Mouse (Mus musculus) kidney, postnatal 14 days (tissue): Measurements from ENCODE around the gene Dgki.

ENCODE experiments used
- DNase-seq: peaks from one replicate; pipeline ENCODE4 v3.0.0; 2022; ENCODE audit warnings: mixed read lengths

The Dgki gene

DNA sequence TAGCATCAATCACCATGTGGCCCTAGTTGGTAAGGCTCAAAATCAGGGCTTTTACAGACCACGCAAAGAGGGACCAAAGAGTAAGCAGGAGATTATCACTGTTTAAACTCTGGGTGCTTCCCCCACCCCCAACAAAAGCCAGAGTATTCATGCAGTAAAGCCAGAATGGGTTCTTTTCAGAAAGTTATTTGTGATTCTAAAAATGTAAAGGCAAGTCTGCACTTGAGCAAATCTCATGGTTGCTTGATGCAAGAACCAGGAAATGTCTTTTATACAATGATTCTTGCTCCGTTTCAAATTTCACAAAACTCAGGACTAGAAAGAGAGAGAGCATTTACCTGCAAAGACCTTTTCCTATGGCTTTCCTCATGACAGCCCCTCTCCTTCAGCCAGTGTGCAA, 7.9 kb downstream of the Dgki start:
- DNase-seq = no peak

DNA sequence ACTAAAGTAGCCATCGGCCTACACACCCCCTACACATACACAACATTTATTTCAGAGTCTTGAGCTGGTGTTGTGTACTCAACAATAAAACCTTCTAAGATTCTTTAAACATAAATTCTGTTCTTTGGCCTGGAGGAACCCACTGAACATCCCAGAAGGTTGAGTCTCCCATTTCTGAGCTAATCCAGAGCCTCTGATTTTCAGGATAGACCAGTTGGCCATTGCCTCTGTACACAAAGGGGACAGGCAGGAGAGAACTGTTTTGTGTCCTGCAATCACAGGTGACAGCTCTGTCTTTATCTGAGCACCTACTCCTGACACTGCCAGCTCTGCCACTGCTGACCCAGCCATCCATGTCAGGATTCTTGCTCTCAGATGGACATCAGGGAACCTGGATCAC, 8.8 kb downstream of the Dgki start:
- DNase-seq = no peak

- DNase-seq = no peak
Measured at GRCm38 (mm10) chr6:37290691-37291090, 9.3 kb downstream of the Dgki start.

DNA sequence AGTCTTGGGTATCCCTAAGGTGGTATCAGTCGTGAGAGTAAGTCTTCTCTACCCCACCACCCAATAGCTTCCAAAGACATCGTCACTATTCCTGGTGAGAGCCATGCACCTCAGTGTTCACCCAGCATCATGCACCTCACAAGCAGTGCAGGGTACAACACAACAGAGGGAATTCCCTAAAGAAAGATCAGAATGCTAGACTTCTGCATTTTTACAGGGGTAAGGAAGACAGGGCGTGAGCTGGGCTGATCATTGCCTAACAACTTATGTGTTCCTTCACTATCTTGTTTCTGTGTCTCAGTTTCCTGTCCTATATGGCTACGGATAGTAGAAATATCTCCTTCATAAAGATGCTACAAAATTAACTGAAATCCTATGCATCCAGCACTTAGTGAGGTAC, 13.8 kb downstream of the Dgki start:
- no peak for DNase-seq

GRCm38 (mm10) chr6:37284879-37285278, 15.1 kb downstream of the Dgki start:
- DNase-seq = no peak

GRCm38 (mm10) chr6:37283336-37283735, 16.6 kb downstream of the Dgki start:
- DNase-seq = no peak

- no peak for DNase-seq
Measured at GRCm38 (mm10) chr6:37282659-37283058, 17.3 kb downstream of the Dgki start.

DNA sequence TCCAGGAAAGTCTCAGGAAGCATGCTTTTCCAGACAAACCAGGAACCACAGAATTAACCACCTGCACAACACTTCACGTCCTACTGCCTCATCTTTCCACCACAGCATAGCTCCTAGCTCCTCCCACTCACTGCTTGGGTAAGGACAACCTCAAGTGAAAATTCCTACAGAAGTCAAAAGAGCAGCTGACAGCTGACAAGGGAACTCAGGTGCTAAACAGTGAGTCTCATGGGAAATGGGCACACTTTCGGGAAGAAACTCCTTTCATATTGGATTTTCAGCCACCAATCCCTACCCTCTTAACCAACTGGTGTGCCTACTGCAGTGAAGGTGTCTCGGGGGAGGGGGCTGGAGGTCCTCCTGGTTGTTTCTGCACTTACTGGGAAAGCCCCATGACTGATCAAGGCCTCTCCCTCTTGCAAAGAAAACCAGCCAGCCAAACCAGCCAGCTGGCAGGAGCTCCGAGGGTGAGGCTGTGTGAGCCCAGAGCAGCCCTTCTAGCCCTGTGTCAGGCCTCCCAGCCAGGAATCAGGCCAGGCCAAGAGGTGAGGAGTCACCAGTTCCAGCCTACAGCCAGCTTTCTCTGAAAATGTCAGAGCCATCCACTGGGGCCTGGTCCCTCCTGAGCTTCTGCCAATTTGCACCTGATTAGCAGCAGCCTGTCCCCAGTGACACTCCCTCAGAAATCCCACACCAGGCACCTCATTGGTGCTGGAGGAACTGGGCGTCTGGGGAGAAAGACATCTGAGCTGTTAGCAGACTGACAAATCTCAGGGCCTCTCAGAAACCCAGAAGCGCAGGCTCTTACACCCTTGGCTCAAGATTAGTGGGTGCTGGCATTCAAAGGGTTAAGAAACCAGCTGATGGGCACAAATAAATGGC, 22.9 kb downstream of the Dgki start:
- no peak for DNase-seq

- DNase-seq = no peak
Measured at GRCm38 (mm10) chr6:37276181-37276580, 23.8 kb downstream of the Dgki start.

DNA sequence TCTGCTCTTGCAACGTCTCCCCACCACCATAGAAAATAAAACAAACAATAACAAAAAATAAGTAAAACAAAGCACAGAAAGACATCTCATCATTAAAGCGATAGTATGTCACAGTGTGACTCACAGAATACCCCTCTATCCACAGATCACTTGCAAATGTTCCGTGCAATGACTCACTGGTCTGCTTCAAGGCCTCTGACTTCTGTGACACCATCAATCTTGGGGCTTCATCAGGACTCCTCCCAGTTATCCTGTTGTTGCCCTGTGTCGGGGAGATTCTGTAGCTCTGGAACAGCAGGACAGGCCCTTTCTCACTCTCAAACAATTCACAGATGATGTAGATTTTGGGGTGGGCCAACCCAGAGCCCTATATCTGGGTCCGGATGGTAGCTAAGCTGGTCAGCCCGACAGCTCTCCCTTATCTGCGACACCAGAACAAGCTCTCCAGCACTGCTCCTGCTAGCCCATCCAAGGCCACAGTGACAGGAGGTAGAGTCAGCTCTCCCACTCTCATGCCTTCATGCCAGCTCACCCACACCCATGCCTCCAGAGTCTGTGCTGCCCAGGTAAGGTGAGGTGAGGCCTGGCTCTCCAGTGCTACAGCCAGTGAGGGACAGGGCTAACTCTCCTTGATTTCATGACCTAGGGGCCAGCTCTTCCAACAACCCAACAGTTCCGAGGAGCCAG, 28.9 kb downstream of the Dgki start:
- no peak for DNase-seq

DNA sequence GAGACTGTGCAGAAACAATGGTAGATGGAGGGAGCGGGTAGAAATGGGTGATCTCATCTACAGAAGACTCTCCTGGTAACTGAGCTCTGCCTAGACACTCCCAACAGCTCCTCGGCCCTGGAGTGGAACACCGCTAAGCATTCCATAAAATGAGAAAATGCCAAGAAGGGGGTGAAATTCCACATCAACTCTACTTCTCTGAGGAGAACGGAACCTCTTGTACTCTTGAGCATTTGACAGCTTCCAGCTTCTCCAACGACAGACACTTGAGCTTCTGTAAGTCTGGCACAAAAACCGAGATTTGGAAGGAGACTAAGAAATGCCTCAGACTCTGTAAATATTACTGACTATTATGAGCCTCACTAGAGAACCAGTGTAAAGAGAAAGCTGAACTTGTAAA, 31.4 kb downstream of the Dgki start:
- no peak for DNase-seq

- DNase-seq = no peak
Measured at GRCm38 (mm10) chr6:37267952-37268351, 32.0 kb downstream of the Dgki start.

GRCm38 (mm10) chr6:37262486-37262885, 37.5 kb downstream of the Dgki start:
- DNase-seq = no peak

DNA sequence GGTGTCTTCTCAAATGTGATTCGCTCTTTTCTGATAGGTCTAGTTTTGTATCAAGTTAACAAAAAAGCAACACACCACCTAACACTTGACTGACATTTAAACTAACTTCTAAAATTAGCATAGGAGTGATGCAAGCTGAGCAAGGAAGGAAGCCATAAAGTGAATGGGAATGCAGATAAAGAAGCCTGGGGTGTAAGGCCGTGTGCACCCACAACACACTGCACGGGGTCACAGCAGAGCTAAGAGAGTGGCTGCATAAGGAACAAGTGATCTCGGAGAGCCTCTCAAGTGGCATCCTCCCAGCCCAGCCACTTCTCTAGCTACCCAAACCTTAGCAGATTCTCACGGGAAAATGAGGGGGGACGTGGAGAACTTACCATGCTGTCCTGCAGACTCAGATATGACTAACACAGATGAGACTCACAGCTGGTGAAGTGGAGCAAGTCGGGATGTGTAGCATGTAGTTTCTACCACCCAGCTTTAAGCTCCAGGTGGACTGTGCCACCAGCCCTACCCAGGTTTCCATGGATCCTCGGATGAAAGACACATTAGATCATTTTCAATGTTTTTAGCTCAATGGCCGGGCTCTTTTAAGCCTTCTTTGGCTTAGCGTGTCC, 38.6 kb downstream of the Dgki start:
- no peak for DNase-seq

DNA sequence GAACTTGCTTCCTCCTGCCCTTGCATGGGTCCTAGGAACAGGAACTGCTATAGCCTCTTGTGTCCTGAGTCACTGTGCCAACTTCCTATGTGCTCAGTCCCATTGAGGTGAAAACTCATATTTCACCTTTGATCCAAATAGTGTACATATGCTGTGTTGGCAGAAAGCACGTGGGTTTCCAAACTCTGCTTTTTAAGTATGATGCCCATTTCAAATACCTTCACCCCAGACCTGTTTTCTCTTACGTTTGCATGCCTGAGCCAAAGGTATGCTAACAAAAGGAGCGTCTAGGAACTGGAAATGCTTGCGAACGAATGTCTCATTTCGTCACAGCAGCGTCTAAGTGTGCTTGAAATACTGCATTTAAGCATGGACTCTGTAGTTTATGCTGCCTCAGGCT, 41.3 kb downstream of the Dgki start:
- DNase-seq = no peak

DNA sequence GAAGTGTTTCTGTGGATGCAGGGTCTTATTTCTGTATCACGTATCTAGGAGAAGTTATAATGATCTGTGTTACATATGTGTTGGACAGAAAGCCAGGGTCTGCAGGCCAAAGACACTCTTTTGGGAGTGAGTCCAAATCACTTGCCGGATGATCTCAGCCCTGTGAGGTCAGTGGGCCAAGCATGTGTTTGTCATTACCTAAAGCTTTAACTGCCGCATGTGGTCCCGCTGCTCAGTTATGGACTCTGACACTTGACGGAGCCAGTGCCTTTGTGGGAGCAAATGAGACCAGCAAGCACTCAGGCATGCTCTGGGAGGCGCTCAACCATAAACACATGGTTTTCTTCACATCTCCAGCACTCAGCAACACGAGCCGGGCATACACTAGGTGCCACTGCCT, 45.8 kb downstream of the Dgki start:
- peak; percentile 64 for DNase-seq

DNA sequence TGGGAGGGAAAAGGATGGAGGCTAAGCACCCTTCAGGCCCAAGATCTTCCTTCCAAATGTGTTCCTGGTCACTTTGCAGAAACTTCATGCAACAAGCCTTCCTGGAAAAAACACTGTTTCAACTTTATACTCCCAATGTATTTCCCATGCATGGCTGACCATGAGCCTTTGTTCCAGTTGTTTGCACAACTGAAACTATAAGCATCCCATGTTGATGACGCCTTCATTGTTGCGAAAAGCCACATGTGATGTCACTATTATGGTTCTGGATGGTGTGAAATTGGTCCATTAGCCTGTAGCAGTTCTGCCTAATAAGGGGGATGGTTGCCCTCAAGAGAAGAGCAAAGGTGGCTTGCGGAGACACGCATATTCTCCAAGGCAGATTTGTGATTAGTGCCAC, 47.4 kb downstream of the Dgki start:
- no peak for DNase-seq

- no peak for DNase-seq
Measured at GRCm38 (mm10) chr6:37250671-37251070, 49.3 kb downstream of the Dgki start.

DNA sequence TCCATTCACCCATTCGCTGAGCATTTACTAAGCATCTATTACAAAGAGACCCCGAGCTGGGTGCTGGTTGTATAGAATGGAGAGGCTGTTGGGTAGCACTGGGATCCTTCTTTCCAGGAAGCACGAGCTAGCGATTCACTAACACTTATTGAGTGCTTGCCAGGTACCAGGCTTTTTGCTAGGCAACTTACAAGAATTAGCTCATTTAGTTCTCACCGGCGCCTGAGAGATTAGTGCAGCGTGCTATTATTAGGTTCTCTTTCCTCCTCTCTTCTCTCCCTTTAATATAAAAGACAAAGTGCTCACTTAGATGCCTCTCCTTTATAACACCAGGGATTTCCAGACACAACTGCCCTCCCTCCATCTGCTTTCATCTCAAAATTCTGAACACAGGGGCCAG, 54.2 kb downstream of the Dgki start:
- no peak for DNase-seq

DNA sequence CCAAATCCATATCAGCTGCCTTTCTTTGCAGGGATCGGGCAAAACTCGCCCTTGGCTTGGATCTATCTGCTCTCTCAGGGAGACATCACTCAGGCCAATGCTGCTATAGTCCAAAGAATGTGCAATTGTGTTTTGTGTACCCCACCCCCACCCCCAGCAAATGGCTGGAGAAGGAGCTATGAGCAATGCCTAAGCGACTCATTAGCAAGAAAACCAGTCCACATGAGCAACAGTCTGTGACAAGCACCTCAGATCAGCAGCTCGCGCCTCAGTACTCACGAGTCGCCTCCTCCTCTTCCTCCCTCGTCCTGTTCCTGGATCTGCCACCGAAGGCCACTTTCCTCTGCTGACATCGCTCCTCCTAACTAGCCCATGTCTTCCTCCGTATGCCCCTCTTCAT, 55.9 kb downstream of the Dgki start:
- DNase-seq = no peak

GRCm38 (mm10) chr6:37242769-37243121, 57.2 kb downstream of the Dgki start:
- DNase-seq = no peak

DNA sequence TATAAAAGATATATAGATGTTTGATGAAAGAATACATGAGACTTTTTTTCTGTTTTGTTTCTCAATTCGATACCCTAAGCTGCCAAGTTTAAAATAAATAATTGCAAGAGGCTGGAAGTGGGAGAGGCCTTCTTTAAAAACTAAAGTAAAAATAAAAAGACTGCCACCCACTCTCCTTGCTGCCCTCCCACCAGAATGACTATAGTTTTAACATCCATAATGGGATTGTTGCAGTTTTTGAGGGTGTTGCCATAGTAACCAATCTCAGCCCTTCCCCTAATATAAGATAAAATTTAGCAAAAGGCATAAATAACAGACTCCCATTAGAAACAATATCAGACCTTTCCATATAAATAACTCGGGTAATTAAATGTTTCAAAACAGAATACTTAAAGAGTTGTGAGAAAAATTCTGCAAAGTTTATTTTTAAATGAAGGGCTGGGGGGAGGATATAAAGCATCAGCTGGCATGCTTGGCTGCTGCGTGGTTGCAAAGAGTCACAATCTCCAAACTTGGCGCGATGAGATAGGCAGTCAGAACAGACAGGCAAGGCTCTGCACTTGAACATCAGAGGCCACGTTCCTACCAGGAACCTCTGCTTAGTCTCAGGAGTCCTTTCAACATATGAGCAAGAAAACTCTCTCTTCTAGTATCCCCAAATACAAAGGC, 57.8 kb downstream of the Dgki start:
- DNase-seq = no peak

DNA sequence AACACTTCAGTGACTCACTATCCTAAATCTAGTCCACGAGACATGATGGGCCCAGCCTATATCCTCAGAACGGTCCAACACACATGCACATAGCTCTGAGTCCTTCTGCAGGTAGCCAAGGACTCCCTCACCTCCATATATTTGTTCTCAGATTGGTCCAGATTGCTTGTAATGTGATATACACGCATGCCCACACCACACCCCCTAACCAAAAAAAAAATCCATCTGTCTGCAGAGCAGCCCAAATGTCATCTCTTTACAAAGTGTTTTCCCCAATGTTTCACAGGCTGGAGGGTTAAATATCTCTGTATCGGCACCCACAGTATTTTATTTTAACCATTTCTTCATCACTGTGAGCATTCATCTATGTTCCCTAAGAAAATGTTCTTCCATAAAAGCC, 58.5 kb downstream of the Dgki start:
- no peak for DNase-seq

DNA sequence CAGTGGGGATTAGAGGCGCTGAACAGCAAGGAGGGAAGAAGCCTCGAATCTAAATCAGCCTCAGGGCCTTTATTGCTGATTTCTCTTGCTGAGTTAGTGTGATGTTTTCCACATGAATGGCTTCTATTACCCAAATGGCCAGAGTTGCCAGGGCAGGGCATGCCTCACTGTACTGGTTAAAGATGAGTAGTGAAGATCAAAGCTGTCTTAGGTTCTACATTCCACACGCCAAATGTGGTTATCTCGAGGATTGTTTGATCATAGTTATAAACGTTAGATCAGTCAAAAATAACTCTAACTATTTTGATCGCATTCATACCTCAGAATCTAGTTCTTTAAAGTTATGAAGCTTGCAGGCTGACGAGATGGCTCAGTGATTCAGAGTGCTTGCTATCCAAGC, 59.8 kb downstream of the Dgki start:
- no peak for DNase-seq
